Mouse (Mus musculus) cortical plate, adult 2 months (tissue): Measurements from ENCODE around the gene Pla2g10.

ENCODE experiments used
- CTCF ChIP-seq: fragments of 200-500 bp; IDR thresholded peaks from 2 replicates; pipeline ENCODE4 v1.5.1; 2011; ENCODE audit warnings: mild to moderate bottlenecking, control low read depth, low read length; ENCODE audit not compliant: insufficient read depth; ENCODE audit errors: extremely low read depth
- POLR2A ChIP-seq: fragments of 200-500 bp; IDR thresholded peaks from 2 replicates; pipeline ENCODE4 v1.6.1; 2011; ENCODE audit warnings: mild to moderate bottlenecking, low read length, control low read depth; ENCODE audit not compliant: insufficient read depth; ENCODE audit errors: extremely low read depth

DNA sequence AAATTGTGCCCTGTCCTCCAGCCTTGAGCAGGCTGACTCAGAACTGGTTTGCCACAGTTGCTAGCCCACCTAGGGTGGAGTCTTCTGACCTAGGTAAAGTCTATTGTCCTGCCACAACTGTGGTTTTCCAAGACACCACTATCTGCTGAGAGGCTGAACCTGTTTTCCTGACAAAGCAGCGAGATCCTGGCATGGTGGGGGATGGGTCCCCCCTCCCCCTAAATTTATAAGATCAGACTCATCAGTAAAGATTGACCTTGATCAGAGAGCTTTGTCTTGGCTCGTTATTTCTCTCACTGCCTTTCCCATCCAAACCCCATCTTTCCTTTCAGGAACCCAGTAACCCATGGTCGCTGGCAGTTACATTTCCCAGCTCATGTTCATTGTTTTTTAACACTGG lies 19.2 kb upstream of the Pla2g10 start:
- TF ChIP-seq CTCF (no peak), POLR2A (no peak)
